Mouse (Mus musculus): ENCODE results near the gene Klhl20. TPM values are rescaled to one million over a fixed set of nuclear protein-coding genes. Genes with fewer than 3 reads are reported as not detected.

The Klhl20 gene
- polyA plus RNA-seq, 1 experiment from 2014 or later, result 14.4 TPM

DNA sequence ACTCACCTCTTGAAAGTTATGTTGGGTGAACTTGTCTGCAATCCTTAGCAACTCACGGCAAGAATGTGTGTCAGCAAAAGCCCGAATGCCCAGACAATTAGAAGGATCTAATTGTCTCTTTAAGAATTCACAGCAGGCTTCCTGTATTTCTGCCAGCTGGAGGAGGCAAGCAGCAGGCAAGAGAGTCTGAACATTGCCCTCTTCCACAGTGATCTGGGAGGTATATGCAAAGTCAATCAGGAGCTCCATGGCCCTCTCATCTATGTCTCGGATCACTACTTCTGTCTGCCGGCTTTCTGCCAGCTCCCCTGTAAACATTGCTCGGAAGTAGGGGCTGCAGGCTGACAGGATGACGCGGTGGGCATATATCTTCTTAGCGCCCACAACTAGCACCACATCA lies 22.1 kb downstream of the Klhl20 start:
- no peak overlapping the region for H3K27ac ChIP-seq (ENCODE audit: low read depth, low read length)
- peaks cover 6% of the 10 kb centered on the region; the same call in 1 of the 2 replicates for H3K36me3 ChIP-seq (ENCODE audit: control insufficient read depth, insufficient read depth, low read length)
- no peaks in the 10 kb centered on the region for H3K9me3 ChIP-seq (replicated peaks; ENCODE audit: control insufficient read depth, low read length)
- no peak overlapping the region for H3K9ac ChIP-seq (ENCODE audit: low read depth, low read length)
- H3K27me3 ChIP-seq (ENCODE audit: control insufficient read depth, insufficient read depth, low read length), result no peaks in the 10 kb centered on the region
- no peaks in the 10 kb centered on the region for H3K4me1 ChIP-seq (ENCODE audit: control insufficient read depth, insufficient read depth, low read length)
- H3K4me3 ChIP-seq (ENCODE audit: low read depth, low read length), result no peak overlapping the region
- 89% methylated on average over 8 of the region's 8 CpGs for WGBS (ENCODE audit: insufficient replicate concordance)
- no peak for ATAC-seq (replicated peaks; ENCODE audit: insufficient number of reproducible peaks, low FRiP score, low TSS enrichment)
- H3K4me2 ChIP-seq, result no peak overlapping the region

DNA sequence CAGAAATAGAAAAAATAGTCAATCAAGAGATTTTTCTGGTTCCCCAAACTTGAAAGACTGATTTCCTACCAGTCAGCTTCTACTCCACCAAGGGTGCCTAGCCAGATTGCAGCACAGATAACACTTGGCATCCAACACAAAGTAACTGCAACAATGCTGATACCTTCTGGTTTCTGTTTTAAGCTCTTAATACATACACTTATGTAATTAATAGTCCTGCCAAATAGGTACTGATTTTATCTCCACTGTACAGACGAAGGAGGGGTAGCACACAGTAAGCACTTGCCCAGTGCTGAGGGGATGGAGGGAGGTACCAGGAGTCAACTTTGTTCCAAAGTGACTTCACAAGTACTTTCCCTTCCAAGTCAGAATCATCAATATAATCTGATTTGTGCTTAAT lies 27.5 kb downstream of the Klhl20 start:
- Histone ChIP-seq H3K4me2 (no peak overlapping the region), H3K27ac (ENCODE audit: low read depth, low read length) (no peak overlapping the region), H3K9ac (ENCODE audit: low read depth, low read length) (no peak overlapping the region), H3K36me3 (ENCODE audit: control insufficient read depth, insufficient read depth, low read length) (0 out of 2 replicates have a peak, but pooled peaks cover 2% of the 10 kb centered on the region), H3K27me3 (ENCODE audit: control insufficient read depth, insufficient read depth, low read length) (no peaks in the 10 kb centered on the region), H3K4me1 (ENCODE audit: control insufficient read depth, insufficient read depth, low read length) (no peaks in the 10 kb centered on the region), H3K4me3 (ENCODE audit: low read depth, low read length) (no peak overlapping the region), H3K9me3 (replicated peaks; ENCODE audit: control insufficient read depth, low read length) (no peaks in the 10 kb centered on the region)
- no peak for ATAC-seq (replicated peaks; ENCODE audit: insufficient number of reproducible peaks, low FRiP score, low TSS enrichment)
- 76% methylated on average over 1 of the region's 1 CpGs for WGBS (ENCODE audit: insufficient replicate concordance)

DNA sequence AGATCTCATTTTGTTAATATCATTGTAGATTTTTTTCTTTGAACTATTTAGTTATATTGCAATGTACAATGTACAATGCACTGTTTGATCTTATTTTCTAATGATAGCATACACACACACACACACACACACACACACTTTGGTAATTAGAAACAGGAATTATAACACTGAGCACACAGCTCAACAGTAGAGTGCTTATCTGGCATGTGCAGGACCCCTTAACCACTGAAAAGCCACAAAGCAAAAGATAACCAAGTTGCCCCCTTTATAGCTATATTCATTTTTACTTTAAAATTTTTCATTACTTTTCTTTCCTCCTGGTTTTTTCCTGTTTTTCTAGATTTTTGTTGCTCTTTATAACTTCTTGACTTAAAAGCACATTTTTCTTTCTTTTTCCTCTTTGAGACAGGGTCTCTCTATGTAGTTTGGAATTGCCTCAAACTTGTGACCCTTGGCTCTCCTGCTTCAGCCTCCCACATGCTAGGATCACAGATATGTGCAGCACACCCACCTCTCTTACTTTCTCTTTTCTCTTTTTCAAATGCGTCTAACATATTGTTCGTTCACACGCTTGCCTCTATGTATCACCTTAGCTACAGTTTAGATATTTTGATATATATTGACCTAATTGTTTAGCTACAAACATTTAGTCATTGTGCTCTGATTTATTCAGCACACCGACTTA lies 31.4 kb downstream of the Klhl20 start:
- Histone ChIP-seq H3K4me2 (no peak overlapping the region), H3K4me3 (ENCODE audit: low read depth, low read length) (no peak overlapping the region), H3K27ac (ENCODE audit: low read depth, low read length) (no peak overlapping the region), H3K9ac (ENCODE audit: low read depth, low read length) (no peak overlapping the region), H3K36me3 (ENCODE audit: control insufficient read depth, insufficient read depth, low read length) (peaks cover 3% of the 10 kb centered on the region; the same call in 1 of the 2 replicates), H3K9me3 (replicated peaks; ENCODE audit: control insufficient read depth, low read length) (no peaks in the 10 kb centered on the region), H3K27me3 (ENCODE audit: control insufficient read depth, insufficient read depth, low read length) (no peaks in the 10 kb centered on the region), H3K4me1 (ENCODE audit: control insufficient read depth, insufficient read depth, low read length) (no peaks in the 10 kb centered on the region)
- 91% methylated on average over 4 of the region's 4 CpGs for WGBS (ENCODE audit: insufficient replicate concordance)
- ATAC-seq (replicated peaks; ENCODE audit: insufficient number of reproducible peaks, low FRiP score, low TSS enrichment), result no peak

DNA sequence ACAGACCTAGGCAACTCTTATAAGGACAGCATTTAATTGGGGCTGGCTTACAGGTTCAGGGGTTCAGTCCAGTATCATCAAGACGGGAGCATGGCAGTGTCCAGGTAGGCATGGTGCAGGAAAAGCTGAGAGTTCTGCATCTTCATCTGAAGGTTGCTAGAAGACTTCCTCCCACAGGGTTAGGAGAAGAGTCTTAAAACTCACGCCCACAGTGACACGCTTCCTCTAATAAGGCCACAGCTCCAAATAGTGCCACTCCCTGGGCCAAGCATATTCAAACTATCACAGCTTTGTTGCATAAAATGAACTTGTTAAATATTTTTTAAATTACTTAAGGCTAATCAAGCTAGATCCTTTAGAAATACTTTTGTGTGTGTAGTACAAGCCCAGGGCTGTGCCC lies 54.1 kb downstream of the Klhl20 start:
- 87% methylated on average over 3 of the region's 3 CpGs for WGBS (ENCODE audit: insufficient replicate concordance)

DNA sequence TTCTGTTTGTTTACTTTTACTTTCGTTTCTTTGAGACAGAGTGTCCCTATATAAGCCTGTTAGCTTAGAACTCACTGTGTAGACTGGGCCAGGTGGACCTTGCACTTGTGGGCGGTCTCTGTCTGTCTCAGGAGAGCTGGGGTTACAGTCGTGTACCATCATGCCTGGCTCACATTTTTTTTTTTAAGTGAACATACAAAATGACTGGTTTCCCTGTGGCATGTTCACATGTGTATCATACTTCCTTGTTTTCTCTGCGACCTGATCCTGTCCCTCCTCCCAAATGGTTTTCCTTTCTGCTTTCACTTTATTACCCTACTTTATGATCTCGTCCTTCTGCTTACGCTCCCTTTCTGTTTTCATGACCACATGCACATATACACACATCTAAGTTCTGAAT lies 55.1 kb downstream of the Klhl20 start:
- ATAC-seq (replicated peaks; ENCODE audit: insufficient number of reproducible peaks, low FRiP score, low TSS enrichment), result no peak
- H3K36me3 ChIP-seq (ENCODE audit: control insufficient read depth, insufficient read depth, low read length), result 0 out of 2 replicates have a peak, but pooled peaks cover 3% of the 10 kb centered on the region
- WGBS (ENCODE audit: insufficient replicate concordance), result 86% methylated on average over 6 of the region's 6 CpGs

More for the DNA sequence above, 54.1 kb downstream of the Klhl20 start:
- Histone ChIP-seq H3K4me3 (ENCODE audit: low read depth, low read length) (no peak overlapping the region), H3K4me1 (ENCODE audit: control insufficient read depth, insufficient read depth, low read length) (peaks cover 11% of the 10 kb centered on the region; the same call in 1 of the 2 replicates), H3K4me2 (no peak overlapping the region), H3K27ac (ENCODE audit: low read depth, low read length) (no peak overlapping the region), H3K36me3 (ENCODE audit: control insufficient read depth, insufficient read depth, low read length) (peaks cover 3% of the 10 kb centered on the region; the same call in 1 of the 2 replicates), H3K27me3 (ENCODE audit: control insufficient read depth, insufficient read depth, low read length) (no peaks in the 10 kb centered on the region), H3K9me3 (replicated peaks; ENCODE audit: control insufficient read depth, low read length) (no peaks in the 10 kb centered on the region), H3K9ac (ENCODE audit: low read depth, low read length) (no peak overlapping the region)
- no peak for ATAC-seq (replicated peaks; ENCODE audit: insufficient number of reproducible peaks, low FRiP score, low TSS enrichment)

DNA sequence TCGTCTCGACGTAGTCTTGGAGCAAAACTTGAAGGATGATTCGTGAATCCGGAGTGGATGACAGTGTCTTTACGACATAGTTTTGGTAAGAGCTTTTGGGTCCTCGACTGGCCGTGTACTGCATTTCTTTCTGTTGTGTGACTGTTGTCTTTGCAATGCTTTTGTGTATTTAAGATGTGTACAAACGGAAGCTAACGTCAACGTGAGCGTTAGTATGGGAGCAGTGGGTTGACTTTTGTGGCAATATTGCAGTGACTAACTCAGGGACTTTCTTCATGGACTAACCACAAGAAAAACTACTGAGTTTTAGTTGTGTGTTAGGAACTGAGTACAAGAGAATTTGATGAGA lies 60.1 kb downstream of the Klhl20 start:
- under 1% methylated on average over 12 of the region's 12 CpGs for WGBS (ENCODE audit: insufficient replicate concordance)
- H3K4me1 ChIP-seq (ENCODE audit: control insufficient read depth, insufficient read depth, low read length), result peaks cover 16% of the 10 kb centered on the region; the same call in 1 of the 2 replicates
- H3K4me2 ChIP-seq, result peak overlapping the region; percentile 65
- peak overlapping the region; percentile 82 for H3K4me3 ChIP-seq (ENCODE audit: low read depth, low read length)
- H3K27ac ChIP-seq (ENCODE audit: low read depth, low read length), result peak overlapping the region; percentile 70
- no peaks in the 10 kb centered on the region for H3K27me3 ChIP-seq (ENCODE audit: control insufficient read depth, insufficient read depth, low read length)
- H3K9ac ChIP-seq (ENCODE audit: low read depth, low read length), result peak overlapping the region; percentile 70
- H3K9me3 ChIP-seq (replicated peaks; ENCODE audit: control insufficient read depth, low read length), result no peaks in the 10 kb centered on the region
- no peak for ATAC-seq (replicated peaks; ENCODE audit: insufficient number of reproducible peaks, low FRiP score, low TSS enrichment)
- H3K36me3 ChIP-seq (ENCODE audit: control insufficient read depth, insufficient read depth, low read length), result no peaks in the 10 kb centered on the region

More for the DNA sequence above, 55.1 kb downstream of the Klhl20 start:
- H3K9ac ChIP-seq (ENCODE audit: low read depth, low read length), result no peak overlapping the region
- H3K4me1 ChIP-seq (ENCODE audit: control insufficient read depth, insufficient read depth, low read length), result peaks cover 16% of the 10 kb centered on the region; the same call in 1 of the 2 replicates
- H3K27me3 ChIP-seq (ENCODE audit: control insufficient read depth, insufficient read depth, low read length), result no peaks in the 10 kb centered on the region
- no peaks in the 10 kb centered on the region for H3K9me3 ChIP-seq (replicated peaks; ENCODE audit: control insufficient read depth, low read length)
- H3K27ac ChIP-seq (ENCODE audit: low read depth, low read length), result no peak overlapping the region
- no peak overlapping the region for H3K4me2 ChIP-seq
- H3K4me3 ChIP-seq (ENCODE audit: low read depth, low read length), result no peak overlapping the region

DNA sequence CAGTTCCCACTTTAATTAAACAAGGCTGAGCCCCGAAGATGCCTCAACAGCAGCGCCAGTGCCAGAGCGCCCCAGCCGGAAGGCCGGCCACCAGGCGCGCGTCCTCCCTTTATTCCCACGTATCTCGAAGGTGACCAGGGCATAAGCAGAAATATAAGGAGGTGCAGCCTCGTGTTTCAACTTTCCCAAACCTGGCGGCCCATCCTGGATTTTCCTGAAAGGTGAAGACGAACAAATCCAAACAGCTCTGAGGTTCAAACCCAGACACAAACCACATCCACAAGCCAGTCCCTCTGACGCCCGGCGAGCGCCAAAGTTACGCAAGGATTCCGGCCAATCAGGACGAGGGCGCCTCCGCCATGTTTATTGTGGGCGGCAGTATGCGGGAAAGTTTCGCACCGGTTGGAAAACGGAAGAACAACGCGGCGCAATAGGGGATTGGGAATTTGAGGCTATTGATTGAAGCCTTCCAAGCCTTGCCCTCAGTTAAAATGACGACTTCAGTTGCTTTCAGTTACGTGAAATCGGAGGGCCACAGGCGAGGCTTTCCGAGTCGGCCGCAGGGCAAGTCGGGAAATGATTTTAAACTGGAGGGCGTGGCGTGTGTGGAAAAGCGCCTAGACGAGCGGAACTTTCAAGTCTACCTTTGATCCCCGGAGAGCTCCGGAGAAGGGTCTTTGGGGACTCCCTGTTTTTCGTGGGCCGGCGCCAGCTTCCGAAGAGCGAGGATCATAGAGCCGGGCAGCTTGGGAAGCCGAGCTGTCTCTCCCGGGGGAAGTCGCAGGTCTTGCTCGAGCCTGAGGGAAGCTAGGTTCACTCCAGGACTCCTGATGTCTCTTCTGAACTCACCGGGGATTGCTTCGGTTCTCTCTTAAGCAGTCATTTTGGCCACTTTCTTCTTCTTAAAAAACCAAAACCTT lies 60.7 kb downstream of the Klhl20 start, which contains the start of the genes Dars2 and Cenpl:
Gene Dars2, minus strand, starts transcription at position 307 of the 920 bp plus-strand sequence.
Gene Cenpl, plus strand, starts transcription at position 362 of the 920 bp plus-strand sequence.
- Histone ChIP-seq H3K4me1 (ENCODE audit: control insufficient read depth, insufficient read depth, low read length) (peaks cover 16% of the 10 kb centered on the region; the same call in 1 of the 2 replicates), H3K27ac (ENCODE audit: low read depth, low read length) (peak within 1 kb of the TSS; percentile 70), H3K36me3 (ENCODE audit: control insufficient read depth, insufficient read depth, low read length) (no peaks in the 10 kb centered on the region), H3K4me2 (peak within 1 kb of the TSS; percentile 65), H3K27me3 (ENCODE audit: control insufficient read depth, insufficient read depth, low read length) (no peaks in the 10 kb centered on the region), H3K9ac (ENCODE audit: low read depth, low read length) (peak within 1 kb of the TSS; percentile 70), H3K4me3 (ENCODE audit: low read depth, low read length) (peak within 1 kb of the TSS; percentile 82), H3K9me3 (replicated peaks; ENCODE audit: control insufficient read depth, low read length) (no peaks in the 10 kb centered on the region)
- peak; percentile 92 for ATAC-seq (replicated peaks; ENCODE audit: insufficient number of reproducible peaks, low FRiP score, low TSS enrichment)
- under 1% methylated on average over 57 of the region's 57 CpGs for WGBS (ENCODE audit: insufficient replicate concordance)

DNA sequence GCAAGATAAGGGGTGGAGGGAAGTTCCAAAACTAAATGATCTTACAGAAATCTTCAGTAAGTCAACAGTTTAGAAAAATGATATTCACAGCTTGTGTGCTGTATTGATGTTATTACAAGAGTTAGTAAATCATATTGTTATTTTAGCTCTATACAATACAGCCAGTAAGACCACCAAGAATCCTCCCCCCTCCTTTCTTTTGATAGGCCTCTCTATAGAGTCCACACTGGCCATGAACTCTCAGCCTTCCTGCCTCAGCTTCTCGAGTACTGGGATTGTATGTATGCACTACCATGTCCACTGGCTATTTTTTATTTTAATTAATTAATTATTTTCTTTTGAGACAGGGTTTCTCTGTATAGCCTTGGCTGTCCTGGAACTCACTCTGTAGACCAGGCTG lies 68.0 kb downstream of the Klhl20 start:
- H3K4me2 ChIP-seq, result no peak overlapping the region
- no peak overlapping the region for H3K4me3 ChIP-seq (ENCODE audit: low read depth, low read length)
- no peaks in the 10 kb centered on the region for H3K4me1 ChIP-seq (ENCODE audit: control insufficient read depth, insufficient read depth, low read length)
- no peaks in the 10 kb centered on the region for H3K36me3 ChIP-seq (ENCODE audit: control insufficient read depth, insufficient read depth, low read length)
- no peaks in the 10 kb centered on the region for H3K27me3 ChIP-seq (ENCODE audit: control insufficient read depth, insufficient read depth, low read length)
- H3K27ac ChIP-seq (ENCODE audit: low read depth, low read length), result no peak overlapping the region
- WGBS (ENCODE audit: insufficient replicate concordance), result 80% methylated on average over 1 of the region's 1 CpGs
- H3K9ac ChIP-seq (ENCODE audit: low read depth, low read length), result no peak overlapping the region
- ATAC-seq (replicated peaks; ENCODE audit: insufficient number of reproducible peaks, low FRiP score, low TSS enrichment), result no peak
- H3K9me3 ChIP-seq (replicated peaks; ENCODE audit: control insufficient read depth, low read length), result no peaks in the 10 kb centered on the region
